Mouse (Mus musculus): ENCODE measurements around the gene Ung.
A peak's percentile ranks its signal among the peaks of the same experiment; 100 is the strongest.

Ung gene

GRCm38 (mm10) chr5:114130698-114131520, 723 bp downstream of the Ung start:
- DNase-seq (ENCODE audit: low spot score), result peak; percentile 90

- DNase-seq (ENCODE audit: low spot score), result peak; percentile 33
Observed at GRCm38 (mm10) chr5:114131521-114131840, 1.3 kb downstream of the Ung start.

GRCm38 (mm10) chr5:114132841-114133240, 2.7 kb downstream of the Ung start:
- DNase-seq (ENCODE audit: low spot score), result no peak

GRCm38 (mm10) chr5:114134091-114134534, 3.9 kb downstream of the Ung start:
- DNase-seq (ENCODE audit: low spot score), result peak; percentile 34

DNA sequence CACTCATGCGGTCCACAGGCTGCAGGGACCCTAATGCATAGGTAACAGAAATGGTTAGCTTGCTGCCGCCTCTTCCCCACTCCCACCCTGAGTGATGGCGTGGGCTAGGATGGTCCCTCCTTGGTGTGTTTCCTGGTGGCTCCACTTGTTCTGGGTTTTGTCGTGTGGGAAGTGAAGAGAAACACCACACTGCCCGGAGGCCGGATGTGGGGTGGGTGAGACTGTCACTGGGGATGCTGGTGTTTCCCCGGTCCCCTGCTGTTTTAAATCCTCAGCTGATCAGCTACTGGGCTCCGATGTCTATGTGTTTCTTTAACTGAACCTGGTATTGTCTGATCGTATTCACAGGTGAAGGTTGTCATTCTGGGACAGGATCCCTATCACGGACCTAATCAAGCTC, 5.3 kb downstream of the Ung start:
- DNase-seq (ENCODE audit: low spot score), result no peak

DNA sequence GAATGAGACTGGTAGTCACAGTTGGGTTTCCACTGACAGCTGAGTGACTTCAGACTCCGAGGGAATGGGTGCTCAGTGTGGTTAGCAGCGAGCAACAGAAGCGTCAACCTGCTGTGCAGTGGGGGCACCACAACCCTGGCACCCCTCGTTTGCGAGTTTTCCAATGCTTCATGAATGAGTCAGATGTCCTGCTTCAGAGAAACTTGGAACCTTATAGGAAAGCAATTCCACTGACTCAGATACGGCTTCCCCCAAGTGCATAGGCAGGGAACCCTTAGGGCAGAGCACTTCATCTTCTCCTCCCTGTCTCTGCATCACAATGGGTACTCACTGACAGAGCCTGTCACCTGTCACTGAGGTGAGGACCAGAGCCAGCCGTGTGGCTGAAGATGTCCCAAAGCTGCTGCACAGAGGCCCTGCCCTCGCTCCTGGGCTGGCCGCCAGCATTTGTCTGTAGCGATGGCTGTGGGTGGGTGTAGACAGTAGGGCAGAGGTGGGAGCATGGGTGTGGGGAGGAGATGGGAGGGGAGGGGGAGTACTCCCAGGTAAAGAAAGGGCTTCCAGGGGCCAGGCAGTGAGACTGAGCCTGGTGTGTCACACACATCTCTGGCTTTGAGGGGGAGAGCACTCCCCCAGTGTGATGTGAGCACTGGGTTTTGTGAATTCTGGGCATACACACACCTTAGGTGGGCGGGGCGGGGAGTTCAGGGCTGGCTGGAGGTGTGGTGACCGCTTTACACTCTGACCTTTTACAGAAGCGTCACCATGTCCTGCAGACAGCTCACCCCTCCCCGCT, 7.5 kb downstream of the Ung start:
- DNase-seq (ENCODE audit: low spot score), result no peak

DNA sequence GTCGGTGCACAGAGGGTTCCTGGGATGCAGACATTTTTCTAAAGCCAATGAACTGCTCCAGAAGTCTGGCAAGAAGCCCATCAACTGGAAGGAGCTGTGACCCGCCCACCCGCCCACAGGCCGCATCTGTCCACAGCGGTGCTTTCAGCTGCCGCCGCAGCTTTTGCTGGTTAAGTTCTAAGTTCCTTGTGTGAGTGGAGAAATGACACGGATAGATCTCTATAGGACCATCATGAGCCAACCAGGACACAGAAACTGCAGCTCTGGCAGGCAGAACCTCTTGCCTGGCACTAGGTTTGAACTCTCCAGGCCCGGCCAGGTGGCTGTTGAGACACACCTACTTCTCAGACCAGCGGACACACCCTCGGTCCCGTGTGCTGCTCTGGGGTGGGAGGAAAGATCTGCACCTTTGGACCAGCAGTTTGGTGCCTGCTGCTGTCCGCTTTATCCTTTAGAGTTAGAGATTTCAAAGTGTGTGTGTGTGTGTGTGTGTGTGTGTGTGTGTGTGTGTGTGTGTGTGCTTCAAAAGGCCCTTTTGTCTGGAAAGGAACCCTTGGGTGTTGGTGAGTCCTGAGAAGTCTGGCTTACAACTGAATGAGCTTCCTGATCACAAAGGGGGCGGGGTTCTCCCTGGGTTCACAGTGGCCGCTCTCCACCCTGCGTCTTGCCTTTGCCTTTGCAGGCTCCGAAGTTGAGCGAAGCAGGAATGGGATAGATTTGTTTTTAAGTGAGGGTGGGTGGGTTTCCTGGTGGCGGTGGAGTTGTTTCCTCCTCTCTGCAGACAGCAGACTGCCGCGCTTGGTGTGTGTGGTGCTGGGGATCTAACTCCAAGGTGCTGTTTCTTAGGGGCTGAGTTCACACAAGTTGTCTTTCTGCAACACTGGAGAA, 8.3 kb downstream of the Ung start:
- no peak for DNase-seq (ENCODE audit: low spot score)

- DNase-seq (ENCODE audit: low spot score), result peak; percentile 43
Observed at GRCm38 (mm10) chr5:114139175-114139574, 9.0 kb downstream of the Ung start.

DNA sequence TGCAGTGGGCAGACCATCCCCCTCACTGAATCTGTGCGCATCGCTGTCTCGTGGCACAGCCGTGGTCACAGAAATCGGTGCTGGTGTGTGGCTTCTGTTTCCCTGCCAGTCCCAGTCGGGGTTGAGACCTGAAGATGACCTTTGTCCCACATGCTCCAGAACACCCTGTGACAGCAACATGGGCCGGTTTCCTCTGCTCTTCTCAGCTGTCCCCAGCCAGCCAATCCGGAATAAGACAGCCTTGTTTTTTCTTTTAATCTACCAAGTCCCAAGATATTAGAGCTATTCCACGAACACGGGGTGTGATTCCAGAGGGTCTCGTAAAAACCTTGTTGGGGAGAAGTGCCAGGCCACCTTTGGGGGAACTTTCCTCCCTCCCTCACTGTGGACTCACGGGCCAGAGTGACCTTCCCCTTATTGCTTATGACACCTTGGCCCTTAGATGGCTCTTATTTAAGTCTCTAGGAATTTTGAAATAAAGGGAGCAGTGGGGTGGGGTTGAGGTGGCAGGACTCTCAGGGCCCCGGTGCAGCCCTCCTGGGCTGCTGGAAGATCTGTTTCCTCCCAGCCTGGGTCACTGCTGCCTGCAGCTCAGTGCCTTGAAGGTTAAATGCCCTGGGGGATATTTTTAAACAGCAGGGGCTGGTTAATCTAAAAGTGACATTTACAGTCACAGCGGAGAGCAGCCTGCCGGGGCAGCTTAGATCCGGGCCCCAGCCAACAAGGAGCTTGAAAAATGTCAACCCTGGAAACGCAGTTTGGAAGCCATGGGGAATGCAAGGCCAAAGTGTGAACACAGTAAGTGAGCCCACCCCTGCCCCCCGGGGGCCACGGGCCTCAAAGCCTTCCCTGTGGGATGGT, 16.1 kb downstream of the Ung start, which contains the start of gene Acacb:
TSS of gene Acacb (plus strand) at position 508 of the 861 bp plus-strand sequence.
- DNase-seq (ENCODE audit: low spot score), result no peak

DNA sequence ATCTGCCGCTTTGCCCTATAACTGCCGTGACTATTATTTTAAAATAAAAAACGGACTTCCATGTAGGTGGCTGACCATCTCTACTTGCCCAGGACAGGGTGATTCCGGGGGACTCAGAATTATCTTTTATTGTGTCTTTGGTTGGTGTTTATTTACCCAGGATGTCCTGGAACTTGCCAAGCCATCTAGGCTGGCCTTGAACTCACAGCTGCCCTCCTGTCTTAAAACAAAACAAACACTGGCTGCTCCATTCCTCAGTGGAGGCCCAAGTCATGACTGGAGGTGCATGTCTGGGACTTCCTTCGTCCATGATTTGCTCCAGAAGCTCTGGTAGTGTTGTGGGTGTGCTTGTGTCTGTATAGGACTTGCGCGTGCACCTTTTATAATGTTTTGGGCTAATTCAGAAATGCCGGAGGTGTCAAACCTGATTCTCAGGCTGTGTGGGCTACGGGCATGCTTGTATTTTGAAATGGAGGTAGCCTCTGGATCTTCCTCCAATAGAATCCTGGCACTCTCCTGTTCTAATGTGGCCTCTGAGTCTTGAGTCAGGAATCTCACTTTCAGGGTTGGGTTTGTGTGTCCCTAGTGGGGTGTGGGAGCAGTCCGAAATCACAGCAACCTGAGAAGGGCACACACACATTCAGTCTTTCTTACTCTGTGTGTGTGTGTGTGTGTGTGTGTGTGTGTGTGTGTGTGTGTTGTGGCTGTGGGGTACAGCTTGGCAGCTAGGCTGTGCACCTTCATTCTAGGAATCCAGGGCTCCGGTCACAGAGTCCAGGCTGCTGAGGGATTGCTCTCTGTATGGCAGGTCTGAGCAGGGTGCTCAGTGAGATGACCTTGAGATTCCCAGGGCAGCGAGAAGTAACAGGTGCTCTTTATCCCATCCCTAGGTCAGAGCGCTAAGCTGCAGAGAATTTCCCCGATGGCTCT, 17.1 kb downstream of the Ung start:
- no peak for DNase-seq (ENCODE audit: low spot score)

GRCm38 (mm10) chr5:114152359-114153092, 22.3 kb downstream of the Ung start:
- DNase-seq (ENCODE audit: low spot score), result no peak

GRCm38 (mm10) chr5:114153490-114153889, 23.3 kb downstream of the Ung start:
- DNase-seq (ENCODE audit: low spot score), result no peak

GRCm38 (mm10) chr5:114154765-114155164, 24.6 kb downstream of the Ung start:
- no peak for DNase-seq (ENCODE audit: low spot score)

DNA sequence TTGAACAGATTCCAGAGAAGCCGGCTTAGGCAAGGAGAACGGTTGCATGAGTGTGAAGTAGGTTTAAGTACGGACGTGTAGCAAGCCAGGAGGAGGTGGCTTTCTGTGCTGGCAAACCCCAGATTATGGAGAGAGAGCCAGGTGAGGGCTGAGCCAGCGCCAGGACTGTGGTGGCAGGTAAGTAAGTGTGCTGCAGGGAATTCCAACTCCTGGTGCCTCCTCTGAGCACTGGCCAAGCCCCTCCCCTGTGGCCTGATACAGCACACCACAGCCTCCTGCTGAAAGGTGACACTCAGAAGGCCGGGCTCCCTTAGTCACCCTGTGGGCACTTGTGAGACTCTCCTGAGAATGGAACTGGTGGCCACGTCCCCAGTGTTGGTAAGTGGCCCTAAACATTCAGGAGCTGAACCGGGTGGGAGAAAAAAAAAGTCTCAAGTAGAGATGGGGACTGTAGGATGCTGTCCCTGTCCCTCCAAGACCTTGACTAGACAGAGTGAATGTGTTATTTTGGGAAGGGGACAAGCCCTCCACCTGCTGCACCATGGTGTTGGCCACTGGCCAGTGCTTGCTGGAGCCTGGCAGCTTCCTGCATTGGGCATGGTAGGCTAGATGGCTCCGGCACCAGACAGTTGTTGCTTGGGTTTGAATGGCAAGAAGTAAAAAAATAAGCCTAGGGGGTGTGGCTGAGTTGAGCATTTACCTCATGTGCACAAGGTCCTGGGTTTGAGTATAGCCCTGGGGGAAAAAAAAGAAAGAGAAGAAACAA, 25.2 kb downstream of the Ung start:
- no peak for DNase-seq (ENCODE audit: low spot score)

- no peak for DNase-seq (ENCODE audit: low spot score)
Observed at GRCm38 (mm10) chr5:114157236-114157635, 27.1 kb downstream of the Ung start.

- DNase-seq (ENCODE audit: low spot score), result no peak
Observed at GRCm38 (mm10) chr5:114161424-114161823, 31.2 kb downstream of the Ung start.

GRCm38 (mm10) chr5:114162106-114162815, 32.1 kb downstream of the Ung start:
- DNase-seq (ENCODE audit: low spot score), result no peak

DNA sequence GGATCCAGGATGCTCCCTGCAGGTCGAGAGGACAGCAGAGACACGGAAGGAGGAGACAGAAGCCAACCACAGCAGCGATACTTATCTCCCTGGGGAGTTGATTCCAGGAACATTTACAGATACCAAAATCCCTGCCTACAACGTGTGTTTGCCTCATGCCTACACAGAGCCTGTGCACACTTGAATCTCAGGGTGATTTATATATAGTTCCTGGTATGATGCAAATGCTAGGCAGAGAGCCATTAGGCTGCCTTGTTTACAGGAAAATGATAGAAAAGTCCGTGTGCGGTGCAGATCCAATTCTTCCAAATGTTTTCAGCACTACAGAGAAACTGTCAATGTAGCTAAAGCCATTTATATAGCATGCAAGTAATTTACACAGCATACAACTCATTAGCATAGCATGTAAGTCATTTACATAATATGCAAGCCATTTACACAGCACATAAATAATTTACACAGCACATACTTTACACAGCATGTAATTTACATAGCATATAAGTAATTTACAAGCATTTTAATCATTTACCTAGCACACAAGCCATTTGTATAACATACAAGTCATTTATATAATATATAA, 33.0 kb downstream of the Ung start:
- no peak for DNase-seq (ENCODE audit: low spot score)

All from urinary bladder, postnatal 25 days (tissue).